Mouse (Mus musculus) embryonic facial prominence, embryonic 10.5 days (tissue): ENCODE results near the gene D1Pas1. TPM values are rescaled to one million over a fixed set of nuclear protein-coding genes. Genes with fewer than 3 reads are reported as not detected.

ENCODE experiments used
- DNase-seq: peaks from one replicate; pipeline ENCODE4 v3.0.0-alpha.2; 2017; ENCODE audit warnings: low spot score
- H3K27ac ChIP-seq: fragments of 300-500 bp; sonication (generic); replicated peaks from 2 replicates; pipeline ENCODE4 v1.5.1; 2016; ENCODE audit warnings: mild to moderate bottlenecking
- H3K27me3 ChIP-seq: fragments of 300-500 bp; sonication (generic); replicated peaks from 2 replicates; pipeline ENCODE4 v1.6.1; 2016; ENCODE audit warnings: low read depth, mild to moderate bottlenecking; ENCODE audit not compliant: poor library complexity, severe bottlenecking
- H3K36me3 ChIP-seq: fragments of 300-500 bp; sonication (generic); replicated peaks from 2 replicates; pipeline ENCODE4 v1.6.1; 2016; ENCODE audit warnings: mild to moderate bottlenecking, moderate library complexity
- H3K4me1 ChIP-seq: fragments of 300-500 bp; sonication (generic); 2 replicates; pipeline ENCODE4 v1.6.1; 2016
- H3K4me3 ChIP-seq: fragments of 300-500 bp; sonication (generic); 2 replicates; pipeline ENCODE4 v1.5.1; 2016; ENCODE audit warnings: mild to moderate bottlenecking, moderate library complexity
- H3K9me3 ChIP-seq: fragments of 300-500 bp; sonication (generic); 2 replicates; pipeline ENCODE4 v1.6.1; 2016; ENCODE audit warnings: mild to moderate bottlenecking
- WGBS: fragments of 180-500 bp; shearing (Covaris S2); methylation state at CpG from one replicate; pipeline ENCODE4 v1.1.7; 2016; 5-methylcytosine and 5-hydroxymethylcytosine counted together
- polyA plus RNA-seq: library from polyadenylated mRNA; unstranded; fragments of >200 nt; fragmentation: Nextera tagmentation; extraction: Ambion mirVana; gene quantifications from 2 replicates; pipeline ENCODE4 v1.2.1, GENCODE M21; 2016

D1Pas1 gene
- 0.15 and 0.16 TPM in 2 replicates for polyA plus RNA-seq

DNA sequence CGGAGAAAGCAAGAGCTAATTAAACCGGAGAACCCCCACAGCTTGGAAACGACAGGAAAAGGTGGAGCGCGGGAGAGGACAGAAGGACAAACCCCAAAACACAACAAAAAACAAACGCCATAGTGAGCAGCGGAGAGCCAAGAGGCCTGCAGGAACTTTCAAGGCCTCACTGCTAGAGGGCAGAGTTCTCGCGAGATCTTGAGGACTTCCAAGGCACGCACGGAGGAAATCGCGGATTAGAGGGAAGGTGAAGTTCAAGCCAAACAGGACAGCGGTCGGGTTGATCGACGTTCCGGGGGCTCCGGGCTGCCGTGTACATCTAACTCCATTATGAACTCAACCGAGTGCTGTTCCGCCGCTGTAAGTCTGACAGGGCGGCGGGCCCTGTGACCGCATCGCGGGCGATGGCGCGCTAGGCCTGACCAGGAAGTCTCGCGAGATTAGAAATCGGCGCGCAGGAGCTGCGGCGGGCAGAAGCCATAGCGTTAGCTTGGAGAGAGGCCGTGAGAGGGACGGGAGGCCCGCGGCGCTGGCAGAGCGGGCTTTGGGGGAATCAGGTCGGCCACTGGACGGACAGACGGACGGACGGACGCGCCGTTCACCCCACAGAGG, at the start of gene D1Pas1:
Gene D1Pas1, plus strand, starts transcription at position 216 of the 612 bp plus-strand sequence.
- WGBS, result 82% methylated on average over 53 of the region's 53 CpGs
- no peaks in the 10 kb centered on the region for H3K27me3 ChIP-seq
- DNase-seq, result no peak

DNA sequence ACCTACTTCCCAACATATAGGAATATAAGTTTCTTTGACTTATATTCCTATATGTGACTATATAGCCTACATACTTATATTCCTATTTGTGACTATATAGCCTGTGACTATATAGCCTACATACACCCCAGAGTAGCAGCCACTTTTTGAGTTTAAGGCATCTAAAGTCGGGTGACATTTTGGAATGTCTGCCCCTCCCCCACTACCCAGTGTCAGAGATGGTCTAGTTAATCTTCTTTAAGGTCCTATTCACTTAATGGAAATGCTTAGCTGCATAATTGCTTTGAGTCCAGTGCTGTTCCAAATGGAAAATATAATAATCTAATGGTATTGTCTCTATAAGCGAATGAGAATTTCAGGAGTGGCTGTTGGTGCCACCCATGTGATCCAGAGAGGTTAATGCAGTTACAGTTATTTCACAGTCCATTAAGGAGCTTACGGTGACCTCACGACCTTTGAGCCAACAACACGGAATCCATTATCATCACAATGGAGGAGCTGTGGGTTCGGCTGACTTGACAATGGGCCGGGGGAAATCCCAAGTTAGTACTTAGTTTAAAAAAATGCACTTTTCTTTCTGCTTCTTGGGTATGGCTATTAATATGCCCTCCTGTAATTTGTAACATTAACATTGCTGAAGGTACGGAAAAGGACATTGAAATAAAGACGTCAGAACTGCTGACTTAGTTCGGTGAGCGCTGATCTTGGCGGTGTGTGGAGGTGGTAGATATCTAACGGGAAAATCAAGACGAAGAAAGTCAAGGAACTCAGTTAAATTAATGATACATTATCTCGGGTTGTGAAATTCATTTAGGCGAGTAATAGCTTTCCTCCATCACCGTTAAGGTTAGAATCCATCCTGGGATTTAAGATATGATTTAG, 44.5 kb upstream of the D1Pas1 start:
- peaks cover 6% of the 10 kb centered on the region for H3K27me3 ChIP-seq
- H3K9me3 ChIP-seq, result no peaks in the 10 kb centered on the region
- H3K36me3 ChIP-seq, result no peaks in the 10 kb centered on the region
- WGBS, result 25% methylated on average over 17 of the region's 17 CpGs
- no peak overlapping the region for H3K27ac ChIP-seq
- H3K4me1 ChIP-seq, result peaks cover 29% of the 10 kb centered on the region
- H3K4me3 ChIP-seq, result no peak overlapping the region
- DNase-seq, result no peak

More for the DNA sequence above, at the start of gene D1Pas1:
- H3K36me3 ChIP-seq, result 0 out of 2 replicates have a peak, but pooled peaks cover 3% of the 10 kb centered on the region
- no peak within 1 kb of the TSS for H3K4me3 ChIP-seq
- H3K27ac ChIP-seq, result no peak within 1 kb of the TSS
- H3K9me3 ChIP-seq, result peaks cover 26% of the 10 kb centered on the region
- no peaks in the 10 kb centered on the region for H3K4me1 ChIP-seq

DNA sequence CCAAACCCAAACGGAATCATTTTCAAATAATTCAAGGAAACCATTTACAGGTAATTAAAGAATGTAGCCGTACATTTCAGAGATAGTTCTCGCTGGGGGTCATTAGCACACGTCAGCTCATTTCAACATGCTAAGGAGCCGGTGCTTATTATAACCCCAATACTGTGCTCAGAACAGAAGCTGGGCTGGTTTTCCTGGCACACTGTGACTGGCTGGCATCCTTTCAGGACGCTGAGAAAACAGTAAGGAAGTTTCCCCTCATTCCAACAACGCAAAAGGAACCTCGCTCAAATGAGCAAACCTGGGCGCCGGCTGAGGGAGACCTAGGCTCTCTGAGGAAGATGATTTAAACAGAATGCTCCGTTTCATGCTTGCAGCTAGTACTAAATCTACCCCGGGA, 43.2 kb upstream of the D1Pas1 start:
- Histone ChIP-seq H3K36me3 (no peaks in the 10 kb centered on the region), H3K4me1 (peaks cover 29% of the 10 kb centered on the region), H3K4me3 (no peak overlapping the region), H3K27me3 (peaks cover 6% of the 10 kb centered on the region), H3K27ac (no peak overlapping the region), H3K9me3 (no peaks in the 10 kb centered on the region)
- 66% methylated on average over 12 of the region's 12 CpGs for WGBS
- DNase-seq, result no peak

DNA sequence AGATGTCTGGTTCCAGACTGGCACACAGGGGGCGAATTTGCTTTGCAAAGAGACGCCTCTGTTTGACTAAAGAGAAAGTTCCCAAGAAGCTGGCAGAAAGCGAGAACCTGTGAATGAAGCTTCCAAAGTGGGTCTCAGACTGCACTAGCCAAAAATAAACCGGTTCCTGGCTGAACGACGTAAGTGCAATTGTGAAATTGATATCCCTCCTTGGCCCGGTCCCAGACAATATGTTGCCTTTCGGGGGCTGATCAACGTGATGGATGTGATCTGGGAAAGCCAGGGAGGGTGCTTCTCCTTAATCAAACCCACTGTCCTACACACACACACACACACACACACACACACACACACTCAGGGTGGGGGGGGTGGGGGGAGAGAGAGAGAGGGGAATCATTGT, 41.8 kb upstream of the D1Pas1 start:
- Histone ChIP-seq H3K9me3 (no peaks in the 10 kb centered on the region), H3K27me3 (peaks cover 6% of the 10 kb centered on the region), H3K4me3 (no peak overlapping the region), H3K27ac (no peak overlapping the region; the same call in 1 of the 2 replicates), H3K36me3 (no peaks in the 10 kb centered on the region), H3K4me1 (peaks cover 29% of the 10 kb centered on the region)
- 31% methylated on average over 9 of the region's 9 CpGs for WGBS
- DNase-seq, result peak; percentile 24

DNA sequence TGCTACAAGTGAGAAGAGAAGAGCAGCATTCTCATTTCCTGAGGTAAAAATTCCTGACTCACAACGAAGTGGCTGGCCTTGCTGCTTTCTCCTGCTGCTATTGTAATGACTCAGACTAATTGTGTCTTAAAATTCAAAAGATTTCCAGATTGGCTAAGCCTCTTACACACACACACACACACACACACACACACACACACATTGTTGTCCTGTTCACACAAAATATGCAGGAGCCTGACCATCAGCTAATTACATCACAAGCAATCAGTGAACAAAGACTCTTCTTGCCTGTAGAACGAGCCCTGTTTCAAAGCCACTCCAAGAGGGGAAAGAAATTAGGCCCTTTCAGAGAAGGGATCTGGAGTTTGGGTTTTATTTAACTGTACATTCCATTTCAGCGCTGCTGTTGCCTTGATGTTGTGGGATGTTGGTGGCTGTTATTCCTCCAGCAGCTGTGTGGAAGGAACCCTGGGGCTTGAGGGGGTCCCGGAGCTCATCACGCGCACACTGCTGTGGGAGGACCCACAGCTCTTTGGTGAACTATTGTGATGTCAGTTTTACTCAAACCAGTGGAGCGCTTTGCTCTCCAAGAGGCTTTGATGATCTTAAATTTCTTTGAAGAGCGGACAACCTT, 40.8 kb upstream of the D1Pas1 start:
- H3K4me1 ChIP-seq, result peaks cover 29% of the 10 kb centered on the region
- H3K36me3 ChIP-seq, result no peaks in the 10 kb centered on the region
- WGBS, result 48% methylated on average over 8 of the region's 8 CpGs
- H3K27ac ChIP-seq, result no peak overlapping the region; the same call in 1 of the 2 replicates
- no peaks in the 10 kb centered on the region for H3K9me3 ChIP-seq
- no peak overlapping the region for H3K4me3 ChIP-seq
- peak; percentile 11 for DNase-seq
- H3K27me3 ChIP-seq, result peaks cover 6% of the 10 kb centered on the region

DNA sequence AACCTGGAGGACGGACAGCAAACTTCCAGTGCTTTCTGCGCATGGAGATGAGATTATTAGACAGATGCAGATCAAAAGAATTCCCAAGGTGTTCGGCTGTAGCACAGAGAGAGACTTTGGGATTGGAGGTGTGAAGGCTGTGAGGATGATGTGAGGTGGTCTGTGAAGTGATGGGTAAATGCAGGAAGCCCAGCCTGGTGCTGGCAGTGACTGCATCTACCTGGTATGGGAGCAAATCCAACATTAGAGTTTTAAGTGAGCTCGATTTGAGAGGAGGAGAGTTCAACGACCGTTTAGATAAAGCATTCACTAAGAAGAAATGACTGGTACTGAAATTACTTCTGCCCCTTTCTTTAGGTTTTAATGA, 40.3 kb upstream of the D1Pas1 start:
- WGBS, result 72% methylated on average over 6 of the region's 6 CpGs
- H3K27me3 ChIP-seq, result peaks cover 6% of the 10 kb centered on the region
- H3K4me3 ChIP-seq, result no peak overlapping the region
- no peaks in the 10 kb centered on the region for H3K36me3 ChIP-seq
- no peak overlapping the region for H3K27ac ChIP-seq
- DNase-seq, result no peak
- no peaks in the 10 kb centered on the region for H3K9me3 ChIP-seq
- peaks cover 29% of the 10 kb centered on the region for H3K4me1 ChIP-seq

DNA sequence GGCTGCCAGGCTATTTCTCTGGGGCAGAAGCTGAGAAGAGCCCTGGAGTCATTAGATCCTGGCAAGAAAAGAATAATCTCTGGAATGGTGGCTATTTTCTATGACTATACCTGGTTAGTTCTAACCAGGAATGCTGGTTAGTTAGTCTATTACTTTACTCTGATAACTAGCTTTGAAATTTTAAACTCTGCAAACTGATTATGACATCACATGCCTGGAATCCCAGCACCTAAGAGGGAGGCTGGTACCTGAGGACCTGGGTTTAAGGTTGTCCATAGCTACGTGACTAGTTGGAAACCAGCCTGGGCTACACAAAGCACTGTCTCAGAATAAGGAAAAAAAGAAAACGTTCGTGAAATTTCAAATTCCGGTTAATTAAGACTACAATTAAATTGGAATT, 39.7 kb upstream of the D1Pas1 start:
- Histone ChIP-seq H3K4me1 (peaks cover 27% of the 10 kb centered on the region), H3K9me3 (no peaks in the 10 kb centered on the region), H3K36me3 (no peaks in the 10 kb centered on the region), H3K27ac (no peak overlapping the region), H3K4me3 (no peak overlapping the region), H3K27me3 (peaks cover 6% of the 10 kb centered on the region)
- no peak for DNase-seq
- WGBS, result 62% methylated on average over 4 of the region's 4 CpGs

DNA sequence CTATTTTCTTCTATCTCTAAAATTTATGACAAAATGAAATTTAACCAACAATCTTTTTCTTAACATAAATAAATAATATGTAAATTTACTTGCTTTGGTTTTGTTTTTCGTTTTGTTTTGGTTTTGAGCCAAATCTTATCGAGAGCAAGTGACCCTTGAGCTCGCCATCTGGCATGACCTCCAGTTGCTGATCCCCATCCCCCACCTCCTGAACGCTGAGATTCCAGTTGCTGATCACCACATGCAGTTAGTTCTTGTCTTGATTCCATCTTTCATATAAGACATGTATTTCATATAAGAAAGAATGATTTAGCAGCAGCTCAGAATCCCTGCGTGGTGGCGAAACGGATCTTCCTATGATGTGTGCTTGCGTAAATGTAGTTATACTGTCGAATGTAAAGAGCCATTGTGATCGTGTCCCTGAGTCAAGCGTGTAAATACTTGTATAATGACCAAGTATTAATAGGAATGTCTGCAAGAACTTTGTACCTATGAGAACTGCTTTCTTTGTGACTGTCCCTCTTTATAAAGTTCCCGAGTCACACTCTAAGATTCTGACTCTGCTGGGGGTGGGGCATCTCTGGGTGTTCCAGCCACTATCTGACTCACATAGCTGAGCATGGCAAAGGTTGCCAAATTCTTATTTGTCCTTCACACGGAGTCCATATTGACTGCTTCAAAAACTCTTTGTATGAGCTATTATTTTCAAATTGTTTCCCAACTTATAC, 36.9 kb upstream of the D1Pas1 start:
- 82% methylated on average over 13 of the region's 13 CpGs for WGBS
- Histone ChIP-seq H3K4me3 (no peak overlapping the region), H3K4me1 (peaks cover 17% of the 10 kb centered on the region), H3K27ac (no peak overlapping the region), H3K9me3 (no peaks in the 10 kb centered on the region), H3K27me3 (no peaks in the 10 kb centered on the region; the same call in 1 of the 2 replicates), H3K36me3 (no peaks in the 10 kb centered on the region)
- no peak for DNase-seq

DNA sequence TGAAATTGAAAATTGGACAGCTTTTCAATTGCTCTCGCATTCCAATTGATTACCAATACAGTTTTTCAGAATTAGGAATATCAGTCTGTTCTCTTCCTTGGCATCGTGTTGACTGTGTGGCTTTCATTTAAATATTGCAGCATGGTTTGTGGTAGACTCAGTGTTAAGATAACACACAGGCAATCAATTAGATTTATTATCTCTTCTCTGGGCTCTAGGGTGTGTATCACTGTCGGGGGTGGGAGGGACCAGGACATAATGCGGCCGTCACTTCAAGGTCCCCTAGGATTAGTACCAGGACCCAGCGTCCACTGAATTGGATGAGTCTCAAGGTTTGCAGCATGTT, 36.4 kb upstream of the D1Pas1 start:
- 89% methylated on average over 6 of the region's 6 CpGs for WGBS
- Histone ChIP-seq H3K27ac (no peak overlapping the region), H3K36me3 (no peaks in the 10 kb centered on the region), H3K4me3 (no peak overlapping the region), H3K4me1 (peaks cover 13% of the 10 kb centered on the region), H3K9me3 (no peaks in the 10 kb centered on the region), H3K27me3 (no peaks in the 10 kb centered on the region)
- DNase-seq, result no peak

DNA sequence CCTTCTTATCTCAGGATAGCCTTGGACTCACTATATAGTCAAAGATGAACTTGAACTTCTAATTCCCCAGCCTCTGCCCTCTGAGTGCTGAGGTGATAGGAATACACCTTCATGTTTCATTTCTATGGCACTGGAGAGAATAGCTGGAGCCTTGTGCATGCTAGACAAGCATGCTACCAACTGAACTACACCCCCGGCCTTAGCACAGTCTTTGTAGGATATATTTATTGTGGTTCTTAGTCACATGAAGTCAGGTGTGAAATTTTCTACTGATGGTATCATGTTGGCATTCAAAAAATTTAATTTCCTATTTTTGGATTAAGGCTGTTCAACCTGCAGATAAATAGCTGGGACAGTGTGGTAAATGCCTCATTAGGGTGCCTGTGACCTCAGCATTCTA, 33.0 kb upstream of the D1Pas1 start:
- Histone ChIP-seq H3K9me3 (no peaks in the 10 kb centered on the region), H3K4me1 (no peaks in the 10 kb centered on the region), H3K36me3 (no peaks in the 10 kb centered on the region), H3K27ac (no peak overlapping the region), H3K4me3 (no peak overlapping the region), H3K27me3 (no peaks in the 10 kb centered on the region)
- no peak for DNase-seq
- WGBS, result 97% methylated on average over 1 of the region's 1 CpGs

DNA sequence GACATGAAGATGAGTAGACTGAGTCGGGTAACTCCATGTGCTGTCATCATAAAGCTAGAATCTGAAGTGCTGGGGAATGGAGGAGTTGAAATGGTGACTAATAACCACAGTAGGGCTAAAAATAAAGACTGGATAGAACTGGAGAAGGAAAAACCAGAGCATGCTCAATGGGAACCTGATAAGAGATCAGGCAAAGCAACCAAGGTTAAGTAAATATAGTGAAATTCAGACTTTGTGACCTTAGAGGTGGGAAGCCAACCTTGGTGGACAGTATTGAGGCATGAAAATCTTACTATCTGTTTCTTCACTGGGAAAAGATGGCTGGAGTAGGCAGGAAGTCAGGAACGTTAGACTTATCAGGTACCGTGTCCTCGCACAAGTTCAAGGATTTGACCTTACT, 14.8 kb upstream of the D1Pas1 start:
- H3K4me3 ChIP-seq, result no peak overlapping the region

DNA sequence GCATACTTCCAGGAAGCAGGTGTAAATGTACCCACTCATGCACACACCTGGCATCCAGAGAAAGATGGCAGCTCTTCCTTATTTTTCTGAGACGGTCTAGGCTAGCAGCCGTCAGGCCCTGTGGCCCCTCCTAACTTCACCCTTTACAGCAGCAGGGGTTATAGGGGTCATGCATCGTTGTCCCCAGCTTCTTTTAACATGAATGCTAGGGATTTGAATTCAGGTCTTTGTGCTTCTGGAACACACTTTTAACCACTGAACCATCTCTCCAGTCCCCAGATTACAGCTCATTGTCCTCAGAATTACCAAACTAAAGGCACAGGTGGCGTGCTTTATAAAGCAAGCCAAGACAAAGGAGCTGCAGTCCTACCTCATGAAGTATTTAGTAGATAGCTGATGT, 12.6 kb upstream of the D1Pas1 start:
- H3K9me3 ChIP-seq, result no peaks in the 10 kb centered on the region

More for the DNA sequence above, 14.8 kb upstream of the D1Pas1 start:
- Histone ChIP-seq H3K27ac (no peak overlapping the region), H3K36me3 (no peaks in the 10 kb centered on the region), H3K4me1 (0 out of 2 replicates have a peak, but pooled peaks cover 6% of the 10 kb centered on the region), H3K27me3 (no peaks in the 10 kb centered on the region), H3K9me3 (no peaks in the 10 kb centered on the region)
- WGBS, result 76% methylated on average over 4 of the region's 4 CpGs
- no peak for DNase-seq

More for the DNA sequence above, 12.6 kb upstream of the D1Pas1 start:
- WGBS, result 70% methylated on average over 4 of the region's 4 CpGs
- Histone ChIP-seq H3K36me3 (no peaks in the 10 kb centered on the region), H3K4me3 (no peak overlapping the region), H3K27me3 (no peaks in the 10 kb centered on the region), H3K27ac (no peak overlapping the region), H3K4me1 (0 out of 2 replicates have a peak, but pooled peaks cover 6% of the 10 kb centered on the region)
- DNase-seq, result no peak
